Mouse (Mus musculus): ENCODE data around the gene Dnase1l1.

The Dnase1l1 gene

GRCm38 (mm10) chrX:74270062-74270901 lies 11.9 kb downstream of the Dnase1l1 start, which contains the start of gene Rpl10:
Rpl10 (plus strand) TSS chrX:74270812.
- DNase-seq (ENCODE audit: extremely low read depth, insufficient read length, low spot score), result peak; percentile 86

DNA sequence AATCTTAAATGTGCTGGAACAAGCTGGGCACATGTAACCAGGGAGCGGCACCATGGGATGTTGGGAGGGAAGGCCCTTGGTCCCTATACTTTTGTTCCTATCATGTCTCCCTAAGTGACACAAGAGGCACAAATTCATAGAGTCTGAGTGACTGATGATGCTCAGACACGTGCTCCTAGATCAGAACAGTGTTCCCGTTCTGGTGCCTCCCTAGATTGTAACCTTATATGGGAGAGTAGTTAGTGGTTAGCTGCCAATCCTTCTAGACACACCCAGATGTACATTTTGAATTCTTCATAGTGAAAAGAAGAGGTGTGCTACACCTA lies 12.4 kb downstream of the Dnase1l1 start:
- DNase-seq (ENCODE audit: extremely low read depth, insufficient read length, low spot score), result no peak

GRCm38 (mm10) chrX:74257746-74258145 lies 24.4 kb downstream of the Dnase1l1 start:
- DNase-seq (ENCODE audit: extremely low read depth, insufficient read length, low spot score), result no peak

DNA sequence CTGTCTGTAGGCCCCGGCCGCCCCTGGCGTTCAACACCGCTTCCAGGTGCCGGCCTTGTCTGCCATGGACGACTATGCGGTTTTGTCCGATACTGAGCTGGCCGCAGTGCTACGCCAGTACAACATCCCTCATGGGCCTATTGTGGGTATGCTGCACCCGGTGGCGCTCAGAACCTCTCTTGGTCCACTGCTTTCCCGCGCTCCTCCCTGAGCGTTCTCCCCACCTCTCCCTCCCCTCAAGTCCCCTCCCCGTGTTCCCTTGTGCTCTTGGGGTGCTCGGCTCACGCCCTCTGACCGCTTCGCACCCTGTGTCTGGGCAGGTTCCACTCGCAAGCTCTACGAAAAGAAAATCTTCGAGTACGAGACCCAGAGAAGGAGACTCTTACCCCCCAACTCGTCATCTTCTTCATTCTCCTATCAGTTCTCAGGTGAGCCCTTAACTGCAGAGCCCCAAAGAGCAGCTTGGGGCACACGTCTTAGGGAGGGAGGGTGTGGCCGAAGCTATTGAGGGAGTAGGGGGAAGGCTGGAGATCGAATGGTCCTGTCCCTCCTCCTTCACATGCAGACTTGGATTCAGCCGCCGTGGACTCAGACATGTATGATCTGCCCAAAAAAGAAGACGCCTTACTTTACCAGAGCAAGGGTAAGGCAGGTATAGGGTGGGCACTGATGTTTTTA lies 27.1 kb downstream of the Dnase1l1 start:
- DNase-seq (ENCODE audit: extremely low read depth, insufficient read length, low spot score), result no peak

GRCm38 (mm10) chrX:74254153-74254887 lies 27.8 kb downstream of the Dnase1l1 start, which contains the start of gene Emd:
Emd (plus strand) TSS chrX:74254687.
- DNase-seq (ENCODE audit: extremely low read depth, insufficient read length, low spot score), result peak; percentile 93

DNA sequence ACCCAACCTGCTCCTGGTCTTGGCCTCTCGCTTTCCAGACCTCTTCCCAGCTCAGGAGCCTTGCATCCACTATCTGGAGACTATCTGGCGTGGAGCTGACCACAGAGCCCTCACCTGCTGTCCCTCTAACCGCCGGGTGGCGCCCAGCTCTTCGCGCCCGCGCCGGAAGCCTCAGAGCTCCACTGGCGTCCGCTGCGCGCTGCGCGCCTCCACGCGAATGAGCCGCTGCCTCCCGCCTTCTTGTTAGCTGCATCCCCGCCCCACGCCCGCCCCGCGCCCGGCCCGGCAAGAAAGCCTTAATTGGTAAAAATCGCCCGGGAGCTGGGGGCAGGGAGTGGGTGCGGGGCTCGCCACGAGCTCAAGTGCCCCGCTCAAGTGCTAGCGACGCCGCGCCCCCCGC lies 32.5 kb downstream of the Dnase1l1 start, which contains the start of gene Flna:
Gene Flna (minus strand): TSS at position 206 of the 400 bp plus-strand sequence.
- DNase-seq (ENCODE audit: extremely low read depth, insufficient read length, low spot score), result peak; percentile 82

GRCm38 (mm10) chrX:74248651-74249050 lies 33.5 kb downstream of the Dnase1l1 start:
- DNase-seq (ENCODE audit: extremely low read depth, insufficient read length, low spot score), result peak; percentile 56

DNA sequence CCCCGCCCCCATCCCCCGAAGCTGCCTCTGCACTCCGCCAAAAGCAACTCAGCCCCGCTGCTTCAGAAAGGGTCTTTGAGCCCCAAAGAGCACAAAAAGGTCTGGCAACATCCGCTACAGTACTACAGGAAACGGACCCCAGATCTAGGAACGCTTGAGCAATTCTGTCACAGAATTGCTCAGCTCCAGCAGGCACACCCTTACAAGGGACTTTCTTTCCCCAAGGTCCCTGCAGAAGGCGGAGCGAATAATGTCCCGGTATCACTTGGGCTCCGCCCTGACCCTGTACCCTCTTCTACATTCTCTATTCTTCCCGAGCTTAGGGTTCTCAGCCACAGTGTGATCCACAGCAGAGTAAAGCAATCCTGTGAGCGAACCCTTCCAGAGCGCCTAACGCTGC lies 35.4 kb downstream of the Dnase1l1 start:
- DNase-seq (ENCODE audit: extremely low read depth, insufficient read length, low spot score), result no peak

DNA sequence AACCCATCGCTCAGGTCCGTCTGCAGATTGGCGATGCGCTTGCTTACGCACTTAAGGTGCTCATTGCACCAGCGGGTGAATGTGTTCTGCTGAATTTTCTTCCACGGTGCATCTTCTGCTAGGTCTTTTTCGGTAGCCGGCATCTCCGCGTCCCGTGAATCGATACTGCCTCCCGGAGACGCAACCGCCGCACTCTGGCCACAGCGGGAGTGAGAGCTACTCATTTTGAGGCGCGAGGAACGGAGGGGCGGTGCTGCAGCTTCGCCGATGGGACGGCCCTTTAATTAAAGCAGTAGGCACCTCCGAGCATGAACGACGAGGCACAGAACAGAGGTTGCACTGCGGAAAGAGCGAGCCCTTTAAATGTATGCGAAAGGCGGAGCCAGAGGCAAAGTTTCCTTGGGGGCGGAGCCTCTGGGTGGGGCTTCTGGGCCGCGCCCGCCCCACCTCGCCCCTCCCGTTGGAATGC lies 35.9 kb downstream of the Dnase1l1 start:
- DNase-seq (ENCODE audit: extremely low read depth, insufficient read length, low spot score), result peak; percentile 88

- DNase-seq (ENCODE audit: extremely low read depth, insufficient read length, low spot score), result peak; percentile 88
Observed at GRCm38 (mm10) chrX:74245687-74246086, 36.5 kb downstream of the Dnase1l1 start.

- no peak for DNase-seq (ENCODE audit: extremely low read depth, insufficient read length, low spot score)
Observed at GRCm38 (mm10) chrX:74245107-74245506, 37.0 kb downstream of the Dnase1l1 start.

- DNase-seq (ENCODE audit: extremely low read depth, insufficient read length, low spot score), result peak; percentile 89
Observed at GRCm38 (mm10) chrX:74244614-74245083, 37.5 kb downstream of the Dnase1l1 start.

GRCm38 (mm10) chrX:74243807-74244206 lies 38.3 kb downstream of the Dnase1l1 start:
- DNase-seq (ENCODE audit: extremely low read depth, insufficient read length, low spot score), result peak; percentile 71

DNA sequence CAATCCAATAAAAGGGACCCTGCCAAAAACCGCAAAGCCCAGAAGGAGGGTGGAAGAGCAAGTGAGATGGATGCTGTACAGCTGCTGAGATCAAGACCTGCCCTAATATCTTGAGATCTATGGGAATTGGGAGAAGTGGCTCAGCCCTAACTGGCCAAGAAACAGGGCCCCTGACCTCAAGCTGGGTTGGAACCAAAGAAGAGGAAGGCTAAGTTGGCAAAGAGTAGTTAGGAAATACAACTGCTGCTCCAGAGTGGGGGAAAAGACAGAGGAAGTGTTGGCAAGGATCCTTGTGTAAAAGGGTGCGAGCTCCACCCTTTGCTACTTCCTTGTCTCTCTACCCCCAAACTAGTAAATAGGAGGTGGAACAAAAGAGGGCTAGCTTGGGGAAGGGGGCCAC lies 38.7 kb downstream of the Dnase1l1 start:
- DNase-seq (ENCODE audit: extremely low read depth, insufficient read length, low spot score), result no peak

DNA sequence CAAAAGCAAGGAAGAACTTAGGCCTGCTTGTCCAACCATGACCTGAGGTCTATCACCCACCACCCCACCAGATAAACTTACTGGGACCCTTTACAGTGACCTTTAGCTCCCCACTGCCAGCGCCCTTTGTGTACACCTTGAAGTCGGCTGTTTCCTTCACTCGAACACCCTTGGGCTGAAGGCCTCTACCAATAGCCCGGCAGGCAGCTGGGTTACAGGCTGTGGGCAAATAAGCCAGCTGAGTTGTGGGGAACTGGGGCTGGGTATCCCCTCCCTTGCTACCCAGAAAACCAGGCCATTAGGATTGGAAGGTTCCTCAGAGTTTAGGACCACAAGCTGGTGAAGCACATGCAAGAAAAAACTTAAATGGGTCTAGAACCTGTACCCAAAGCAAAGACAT lies 41.8 kb downstream of the Dnase1l1 start:
- no peak for DNase-seq (ENCODE audit: extremely low read depth, insufficient read length, low spot score)

DNA sequence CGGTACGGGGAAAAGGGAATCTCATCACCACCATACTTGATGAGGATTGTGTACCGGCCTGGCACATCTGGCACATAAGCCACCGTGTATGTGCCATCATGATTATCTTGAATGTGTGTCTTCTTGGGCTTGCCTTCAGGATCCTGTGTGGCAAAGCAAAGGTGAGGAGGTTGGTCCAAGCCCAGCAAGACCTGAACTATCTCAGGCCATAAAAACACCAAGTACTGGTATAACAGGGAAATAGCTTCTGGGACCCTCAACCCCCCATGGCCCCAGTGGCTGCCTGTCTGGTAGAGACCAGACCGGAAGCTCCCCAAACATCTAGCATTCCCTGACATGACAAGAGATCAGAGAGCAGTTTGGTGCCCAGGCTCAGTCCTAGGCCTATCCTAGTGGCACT lies 48.9 kb downstream of the Dnase1l1 start:
- DNase-seq (ENCODE audit: extremely low read depth, insufficient read length, low spot score), result no peak

GRCm38 (mm10) chrX:74230038-74230437 lies 52.1 kb downstream of the Dnase1l1 start:
- DNase-seq (ENCODE audit: extremely low read depth, insufficient read length, low spot score), result no peak
